Mouse (Mus musculus) liver, embryonic 16.5 days (tissue): ENCODE data around the gene Fancc. TPM values are rescaled to one million over a fixed set of nuclear protein-coding genes. Genes with fewer than 3 reads are reported as not detected.

Experiments
- ATAC-seq: fragments of 200-750 bp; cut with Nextera tagmentation; 2 replicates; pipeline ENCODE4 v1.8.0; 2017; ENCODE audit warnings: low read depth, mild to moderate bottlenecking, moderate number of reproducible peaks, moderate library complexity
- H3K27ac ChIP-seq: fragments of 300-500 bp; sonication (generic); 2 replicates; pipeline ENCODE4 v1.5.1; 2014; ENCODE audit warnings: mild to moderate bottlenecking, low read length
- H3K27me3 ChIP-seq: fragments of 300-500 bp; sonication (generic); 2 replicates; pipeline ENCODE4 v1.6.1; 2014; ENCODE audit warnings: low read depth, low read length, mixed read lengths; ENCODE audit not compliant: control insufficient read depth, insufficient read depth
- H3K36me3 ChIP-seq: fragments of 300-500 bp; sonication (generic); 2 replicates; pipeline ENCODE4 v1.6.1; 2014; ENCODE audit warnings: mild to moderate bottlenecking; ENCODE audit not compliant: control insufficient read depth, insufficient read depth
- H3K4me1 ChIP-seq: fragments of 300-500 bp; sonication (generic); 2 replicates; pipeline ENCODE4 v1.6.1; 2014; ENCODE audit warnings: low read depth, low read length, mixed read lengths; ENCODE audit not compliant: control insufficient read depth
- H3K4me2 ChIP-seq: fragments of 300-500 bp; sonication (generic); 2 replicates; pipeline ENCODE4 v1.6.1; 2014; ENCODE audit warnings: low read depth, low read length, mixed read lengths
- H3K4me3 ChIP-seq: fragments of 300-500 bp; sonication (generic); 2 replicates; pipeline ENCODE4 v1.5.1; 2014; ENCODE audit warnings: low read depth, mild to moderate bottlenecking, low read length
- H3K9ac ChIP-seq: fragments of 300-500 bp; sonication (generic); 2 replicates; pipeline ENCODE4 v1.6.1; 2014; ENCODE audit warnings: low read depth, low read length
- H3K9me3 ChIP-seq: fragments of 300-500 bp; sonication (generic); replicated peaks from 2 replicates; pipeline ENCODE4 v1.6.1; 2016; ENCODE audit warnings: low read length; ENCODE audit not compliant: control insufficient read depth
- WGBS: fragments of 180-500 bp; shearing (Covaris S2); extraction: QIAGEN DNeasy Blood & Tissue Kit; methylation state at CpG from one replicate; pipeline ENCODE4 v1.1.7; 2014; ENCODE audit not compliant: insufficient replicate concordance; 5-methylcytosine and 5-hydroxymethylcytosine counted together
- polyA plus RNA-seq: library from polyadenylated mRNA; unstranded; fragments of >200 nt; fragmentation: Nextera tagmentation; extraction: Ambion mirVana; gene quantifications from 2 replicates; pipeline ENCODE4 v1.2.1, GENCODE M21; 2015

Gene Fancc
- polyA plus RNA-seq, 1 experiment from 2014 or later, result 8.2 TPM

DNA sequence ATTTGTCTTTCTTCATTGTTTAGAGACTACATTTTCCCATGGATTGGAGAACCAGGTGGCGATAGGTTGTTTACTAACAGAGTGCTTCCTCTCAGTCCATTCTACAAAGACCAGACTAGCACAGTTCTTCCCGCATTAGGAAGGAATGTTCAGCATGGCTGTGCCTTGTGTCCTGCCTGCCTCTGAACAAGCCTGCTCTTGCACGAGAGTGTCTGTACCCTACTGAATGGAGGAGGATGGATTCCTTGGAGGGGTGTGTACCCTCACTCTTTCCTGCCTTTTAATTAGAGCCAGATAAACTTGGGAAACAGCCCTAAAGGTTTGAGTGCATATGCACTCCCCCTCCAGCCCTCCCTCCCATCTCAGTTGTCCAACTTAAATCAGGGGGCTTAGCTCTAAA is 216.7 kb downstream of the Fancc start:
- Histone ChIP-seq H3K36me3 (0 out of 2 replicates have a peak, but pooled peaks cover 4% of the 10 kb centered on the region), H3K4me2 (no peak overlapping the region), H3K9ac (no peak overlapping the region), H3K9me3 (no peaks in the 10 kb centered on the region), H3K27me3 (no peaks in the 10 kb centered on the region), H3K4me3 (no peak overlapping the region), H3K27ac (no peak overlapping the region), H3K4me1 (peaks cover 13% of the 10 kb centered on the region)
- ATAC-seq, result no peak
- WGBS, result 66% methylated on average over 3 of the region's 3 CpGs

DNA sequence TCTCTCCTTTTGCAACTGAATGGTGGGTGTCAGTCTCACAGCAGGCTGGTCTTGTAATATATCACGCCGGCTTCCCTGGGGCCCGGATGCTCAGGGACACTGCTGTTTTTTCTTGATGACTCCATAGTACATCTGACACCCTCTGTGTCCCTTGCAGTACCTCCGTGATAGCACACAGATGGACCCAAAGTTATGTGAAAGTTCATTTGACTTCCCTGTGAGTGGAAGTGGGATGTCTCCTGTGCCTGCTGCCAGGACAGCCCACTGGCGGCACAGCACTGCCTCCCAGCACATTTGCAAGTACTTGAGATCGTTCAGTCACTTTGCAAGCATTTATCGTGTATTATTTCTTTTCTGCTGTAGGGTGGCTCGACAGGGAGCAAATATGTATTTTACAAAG is 217.3 kb downstream of the Fancc start:
- Histone ChIP-seq H3K9ac (no peak overlapping the region), H3K4me2 (no peak overlapping the region), H3K27me3 (no peaks in the 10 kb centered on the region), H3K4me3 (no peak overlapping the region), H3K36me3 (0 out of 2 replicates have a peak, but pooled peaks cover 4% of the 10 kb centered on the region), H3K27ac (no peak overlapping the region), H3K9me3 (no peaks in the 10 kb centered on the region), H3K4me1 (peaks cover 13% of the 10 kb centered on the region)
- 68% methylated on average over 8 of the region's 8 CpGs for WGBS
- no peak for ATAC-seq

DNA sequence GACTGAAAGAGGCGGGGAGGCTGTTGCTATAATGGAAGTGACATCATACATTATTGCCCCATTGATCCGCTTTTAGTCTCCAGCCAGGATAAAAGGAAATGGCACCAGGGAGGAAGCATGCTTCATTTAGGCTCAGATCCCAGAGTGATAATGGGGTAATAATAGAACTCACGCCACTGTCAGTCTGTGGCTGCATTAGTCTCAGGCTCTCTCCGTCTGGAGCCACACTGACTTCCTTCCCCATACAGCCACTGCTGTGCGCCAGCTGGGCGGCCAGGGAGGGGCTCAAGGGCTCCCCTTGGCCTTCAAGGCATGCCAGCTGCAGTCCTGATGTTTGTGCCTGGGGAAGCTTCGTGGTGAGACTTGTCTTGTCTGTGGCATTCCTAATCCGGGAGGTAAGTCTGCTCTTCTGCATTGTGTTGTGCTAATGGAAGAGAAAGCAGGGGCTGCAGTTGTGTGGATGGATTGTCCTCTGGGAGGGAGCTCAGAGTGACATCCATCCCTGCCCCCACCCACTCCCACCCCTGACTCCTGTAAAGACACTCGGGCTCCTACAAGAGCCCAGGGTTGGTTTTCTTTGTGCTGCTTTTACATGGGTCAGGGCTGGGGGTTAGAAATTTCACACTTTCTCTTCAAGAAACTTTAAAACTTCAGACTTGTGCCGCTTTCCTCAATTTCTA is 218.1 kb downstream of the Fancc start:
- Histone ChIP-seq H3K27ac (peak overlapping the region; percentile 39), H3K9ac (no peak overlapping the region), H3K36me3 (0 out of 2 replicates have a peak, but pooled peaks cover 4% of the 10 kb centered on the region), H3K4me1 (peaks cover 13% of the 10 kb centered on the region), H3K4me2 (no peak overlapping the region), H3K4me3 (no peak overlapping the region), H3K27me3 (no peaks in the 10 kb centered on the region), H3K9me3 (no peaks in the 10 kb centered on the region)
- 36% methylated on average over 10 of the region's 10 CpGs for WGBS
- ATAC-seq, result peak; percentile 35; the same call in 1 of the 2 replicates

DNA sequence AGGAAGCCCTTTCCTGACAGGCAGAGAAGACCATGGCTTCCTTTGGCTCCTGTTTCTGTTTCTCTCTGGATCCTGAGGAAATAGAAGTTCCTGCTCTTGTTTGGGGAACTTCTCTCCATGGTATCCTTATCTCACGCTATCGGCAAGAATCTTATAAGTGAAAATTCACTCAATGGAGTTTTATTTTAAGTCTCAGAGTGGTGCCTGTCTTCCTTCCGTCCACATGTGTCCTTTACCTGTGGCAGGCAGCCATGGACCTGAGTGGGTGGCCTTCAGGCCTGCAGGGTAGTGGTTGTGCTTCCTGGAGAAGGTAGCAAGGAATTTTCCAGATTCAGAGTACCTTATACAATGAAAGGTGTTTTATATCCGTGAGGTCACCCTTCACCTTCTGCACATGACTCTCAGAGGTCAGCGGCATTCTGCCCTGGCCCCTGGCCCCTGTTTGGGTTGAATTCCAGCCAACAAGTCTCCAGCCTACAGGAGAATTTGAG is 218.9 kb downstream of the Fancc start:
- 27% methylated on average over 5 of the region's 5 CpGs for WGBS
- H3K36me3 ChIP-seq, result 0 out of 2 replicates have a peak, but pooled peaks cover 1% of the 10 kb centered on the region
- no peaks in the 10 kb centered on the region for H3K27me3 ChIP-seq
- no peak overlapping the region for H3K4me3 ChIP-seq
- no peak overlapping the region for H3K27ac ChIP-seq
- no peaks in the 10 kb centered on the region for H3K9me3 ChIP-seq
- H3K4me2 ChIP-seq, result no peak overlapping the region
- H3K9ac ChIP-seq, result no peak overlapping the region
- H3K4me1 ChIP-seq, result peaks cover 13% of the 10 kb centered on the region
- ATAC-seq, result no peak

DNA sequence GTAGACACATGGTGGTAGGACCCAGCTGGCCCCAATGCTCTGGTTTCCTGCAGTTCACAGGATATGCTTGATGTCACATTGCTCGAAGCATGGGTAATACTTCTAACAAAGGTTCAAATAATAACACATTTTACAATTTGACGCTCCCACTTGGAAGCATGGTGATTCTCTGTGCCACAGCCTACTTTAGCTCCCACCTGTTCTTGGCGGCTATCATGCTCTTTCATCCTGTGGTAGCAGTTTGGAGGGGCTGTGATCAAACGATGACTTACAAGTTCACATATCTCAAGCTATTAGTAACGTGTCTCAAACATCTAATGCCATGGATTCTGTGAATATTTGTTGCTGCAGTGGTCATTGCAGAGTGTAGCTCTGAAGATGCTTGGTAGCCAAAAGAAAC is 219.8 kb downstream of the Fancc start:
- H3K27ac ChIP-seq, result no peak overlapping the region
- H3K4me1 ChIP-seq, result peaks cover 18% of the 10 kb centered on the region
- no peaks in the 10 kb centered on the region for H3K27me3 ChIP-seq
- no peaks in the 10 kb centered on the region for H3K36me3 ChIP-seq
- H3K4me3 ChIP-seq, result no peak overlapping the region
- ATAC-seq, result no peak
- no peak overlapping the region for H3K9ac ChIP-seq
- 52% methylated on average over 5 of the region's 5 CpGs for WGBS
- no peaks in the 10 kb centered on the region for H3K9me3 ChIP-seq
- no peak overlapping the region for H3K4me2 ChIP-seq

DNA sequence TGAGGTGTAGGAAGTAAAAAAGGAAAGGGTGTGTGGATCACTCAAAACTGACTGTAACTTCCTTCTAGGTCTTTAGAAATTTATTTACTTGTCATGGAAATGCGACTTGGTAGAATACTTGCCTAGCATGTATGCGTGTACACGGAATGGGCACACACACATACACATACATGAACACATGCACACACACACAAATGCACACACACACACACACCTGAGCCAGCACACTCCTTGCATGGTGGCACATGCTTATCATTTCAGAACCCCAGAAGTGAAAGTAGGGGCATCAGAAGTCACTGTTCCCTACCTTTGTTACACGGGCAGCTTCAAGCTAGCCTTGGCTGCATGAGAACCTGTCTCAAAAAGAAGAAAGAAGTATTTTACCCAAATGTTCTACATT is 220.7 kb downstream of the Fancc start:
- H3K4me2 ChIP-seq, result no peak overlapping the region
- H3K4me3 ChIP-seq, result no peak overlapping the region
- H3K36me3 ChIP-seq, result no peaks in the 10 kb centered on the region
- peaks cover 23% of the 10 kb centered on the region for H3K4me1 ChIP-seq
- no peak overlapping the region for H3K9ac ChIP-seq
- whole genome bisulfite sequencing, result 78% methylated on average over 4 of the region's 4 CpGs
- no peak overlapping the region for H3K27ac ChIP-seq
- no peak for ATAC-seq
- no peaks in the 10 kb centered on the region for H3K27me3 ChIP-seq
- no peaks in the 10 kb centered on the region for H3K9me3 ChIP-seq

DNA sequence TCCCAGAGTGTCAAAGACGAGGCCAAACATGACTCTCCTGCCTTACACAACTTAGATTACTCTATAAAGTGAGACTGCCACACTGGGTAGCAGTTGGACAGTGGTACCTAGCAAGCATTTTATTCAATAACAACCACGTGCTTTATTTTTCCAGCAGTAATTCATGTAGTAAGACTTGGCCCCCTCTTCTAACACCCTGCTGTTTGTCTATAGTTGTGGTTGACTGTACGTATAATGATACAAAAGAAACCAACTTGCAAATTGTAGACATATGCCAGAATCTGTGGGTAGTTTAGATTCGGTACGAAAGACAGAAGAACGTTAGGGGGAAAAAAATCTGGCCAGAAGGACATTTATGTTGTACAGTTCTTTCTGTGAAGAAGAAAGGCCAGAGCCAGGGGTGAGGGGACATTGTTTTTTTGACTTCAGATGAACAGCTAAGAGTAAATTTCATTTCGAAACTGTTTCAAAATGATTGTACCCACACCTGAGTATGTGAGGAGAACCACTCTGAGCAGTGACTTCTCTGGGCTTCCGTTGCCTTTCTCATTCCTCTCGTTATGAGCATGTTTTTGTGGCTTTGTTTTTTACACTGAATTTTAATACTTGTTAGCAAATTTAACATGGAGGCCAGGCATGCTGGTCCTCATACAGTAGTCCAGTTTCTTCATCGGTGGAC is 222.5 kb downstream of the Fancc start:
- WGBS, result 72% methylated on average over 10 of the region's 10 CpGs

DNA sequence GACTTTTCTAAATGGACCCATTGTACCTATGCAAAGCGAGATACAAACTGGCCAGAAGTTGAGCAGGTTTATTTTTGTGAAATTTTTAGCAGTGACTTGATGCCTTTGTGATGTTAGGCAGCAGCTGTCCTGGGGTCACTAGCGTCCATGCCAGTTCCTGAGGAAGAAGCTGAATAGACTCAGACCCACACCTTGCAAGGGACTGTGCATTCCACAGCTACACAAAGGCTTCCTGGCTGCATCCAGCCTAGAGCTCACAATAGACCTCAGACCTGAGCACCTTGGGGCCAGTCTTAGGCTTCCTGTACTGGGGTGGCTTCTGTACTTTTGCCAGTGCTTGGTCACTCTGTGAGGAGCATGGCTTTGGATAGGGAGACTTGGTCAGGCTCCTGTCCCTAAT is 223.2 kb downstream of the Fancc start:
- Histone ChIP-seq H3K27me3 (no peaks in the 10 kb centered on the region), H3K4me3 (peak overlapping the region; percentile 37), H3K36me3 (no peaks in the 10 kb centered on the region), H3K4me2 (peak overlapping the region; percentile 49), H3K9ac (no peak overlapping the region; the same call in 1 of the 2 replicates), H3K27ac (0 out of 2 replicates have a peak overlapping the region, but pooled peaks have one; percentile 19), H3K4me1 (peaks cover 20% of the 10 kb centered on the region), H3K9me3 (no peaks in the 10 kb centered on the region)
- no peak for ATAC-seq
- WGBS, result 55% methylated on average over 2 of the region's 2 CpGs

More for the DNA sequence above, 222.5 kb downstream of the Fancc start:
- Histone ChIP-seq H3K27ac (no peak overlapping the region), H3K27me3 (no peaks in the 10 kb centered on the region), H3K36me3 (no peaks in the 10 kb centered on the region), H3K9ac (no peak overlapping the region; the same call in 1 of the 2 replicates), H3K9me3 (no peaks in the 10 kb centered on the region), H3K4me3 (peak overlapping the region; percentile 37; the same call in 1 of the 2 replicates), H3K4me2 (peak overlapping the region; percentile 49), H3K4me1 (peaks cover 23% of the 10 kb centered on the region)
- ATAC-seq, result no peak
